Mouse (Mus musculus) neural tube, embryonic 11.5 days (tissue): ENCODE measurements around the gene Gm21883. TPM values are rescaled to one million over a fixed set of nuclear protein-coding genes. Genes with fewer than 3 reads are reported as not detected.
"Not testable (repeated sequence)": the region's sequence is repeated elsewhere in the genome, so short reads cannot be mapped to it uniquely, and the experiment has no call there.

ENCODE experiments used
- ATAC-seq: fragments of 200-750 bp; cut with Nextera tagmentation; 2 replicates; pipeline ENCODE4 v1.8.0; 2017; ENCODE audit warnings: moderate number of reproducible peaks, mild to moderate bottlenecking, moderate TSS enrichment, moderate library complexity; ENCODE audit not compliant: insufficient read depth, low FRiP score, low TSS enrichment
- DNase-seq: peaks from one replicate; pipeline ENCODE4 v3.0.0-alpha.2; 2015; ENCODE audit warnings: low spot score
- H3K27ac ChIP-seq: fragments of 300-500 bp; sonication (generic); 2 replicates; pipeline ENCODE4 v1.5.1; 2014; ENCODE audit warnings: low read depth, mild to moderate bottlenecking, low read length
- H3K27me3 ChIP-seq: fragments of 300-500 bp; sonication (generic); 2 replicates; pipeline ENCODE4 v1.6.1; 2014; ENCODE audit warnings: mild to moderate bottlenecking, low read length, mixed read lengths; ENCODE audit not compliant: control insufficient read depth, insufficient read depth
- H3K36me3 ChIP-seq: fragments of 300-500 bp; sonication (generic); 2 replicates; pipeline ENCODE4 v1.6.1; 2014; ENCODE audit warnings: mild to moderate bottlenecking, low read length, moderate library complexity, mixed read lengths; ENCODE audit not compliant: control insufficient read depth, insufficient read depth
- H3K4me1 ChIP-seq: fragments of 300-500 bp; sonication (generic); 2 replicates; pipeline ENCODE4 v1.6.1; 2014; ENCODE audit warnings: low read length, mixed read lengths; ENCODE audit not compliant: control insufficient read depth, insufficient read depth
- H3K4me2 ChIP-seq: fragments of 300-500 bp; sonication (generic); 2 replicates; pipeline ENCODE4 v1.6.1; 2014; ENCODE audit warnings: low read depth, mild to moderate bottlenecking, moderate library complexity
- H3K4me3 ChIP-seq: fragments of 300-500 bp; sonication (generic); 2 replicates; pipeline ENCODE4 v1.5.1; 2014; ENCODE audit warnings: low read depth, low read length
- H3K9ac ChIP-seq: fragments of 300-500 bp; sonication (generic); 2 replicates; pipeline ENCODE4 v1.6.1; 2014; ENCODE audit warnings: mild to moderate bottlenecking, low read length
- H3K9me3 ChIP-seq: fragments of 300-500 bp; sonication (generic); 2 replicates; pipeline ENCODE4 v1.6.1; 2016; ENCODE audit warnings: low read length; ENCODE audit not compliant: control insufficient read depth
- WGBS: fragments of 180-500 bp; shearing (Covaris S2); extraction: QIAGEN DNeasy Blood & Tissue Kit; methylation state at CpG from one replicate; pipeline ENCODE4 v1.1.7; 2014; 5-methylcytosine and 5-hydroxymethylcytosine counted together
- polyA plus RNA-seq: library from polyadenylated mRNA; unstranded; fragments of >200 nt; fragmentation: Nextera tagmentation; extraction: Ambion mirVana; gene quantifications from 2 replicates; pipeline ENCODE4 v1.2.1, GENCODE M21; 2014

Gene Gm21883
- polyA plus RNA-seq = not detected in 2 replicates

GRCm38 (mm10) chrX:31574183-31574582 lies at the start of gene Gm21883:
Gene Gm21883 (minus strand): TSS chrX:31574283.
- not testable (repeated sequence) for ATAC-seq, H3K4me2 ChIP-seq, H3K9me3 ChIP-seq, H3K27me3 ChIP-seq, H3K36me3 ChIP-seq, DNase-seq, H3K4me3 ChIP-seq, H3K4me1 ChIP-seq, H3K9ac ChIP-seq, H3K27ac ChIP-seq
- no CpG with 5 or more reads among the region's 1 CpGs for WGBS

DNA sequence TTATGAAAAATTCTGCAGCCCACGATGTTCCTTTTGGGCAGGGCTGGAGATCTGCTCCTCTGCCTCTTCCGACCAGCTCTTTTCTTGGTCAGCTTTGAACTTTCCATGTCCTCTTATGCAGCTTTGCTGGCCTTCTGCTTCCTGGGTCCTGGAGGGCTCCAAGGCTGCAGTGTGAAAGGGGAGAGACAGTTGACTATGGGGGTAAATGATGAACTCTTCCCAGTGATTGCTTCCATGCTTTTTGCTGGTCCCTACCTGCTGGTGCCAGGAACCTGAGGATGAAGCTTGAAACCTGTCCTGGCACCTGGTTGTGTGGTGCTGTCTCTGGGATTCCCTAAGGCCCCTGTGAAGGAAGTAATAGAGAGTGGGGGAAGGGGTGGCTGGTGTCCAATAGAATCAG lies 44.7 kb upstream of the Gm21883 start, which contains the start of gene Spin2e:
Gene Spin2e (minus strand): TSS at position 101 of the 400 bp plus-strand sequence.
- H3K9ac ChIP-seq, H3K27ac ChIP-seq, ATAC-seq, H3K4me1 ChIP-seq, DNase-seq, H3K9me3 ChIP-seq, H3K36me3 ChIP-seq, H3K4me3 ChIP-seq, H3K27me3 ChIP-seq, H3K4me2 ChIP-seq: not testable (repeated sequence)
- WGBS = 100% methylated on average over 1 of the region's 2 CpGs

Other genes with a start within 250 kb of the Gm21883 start
- gene Btbd35f26, start 237.8 kb downstream of the Gm21883 start, polyA plus RNA-seq = not detected in 2 replicates
- not detected in 2 replicates for gene Btbd35f19, start 190.4 kb downstream of the Gm21883 start, polyA plus RNA-seq
- not detected in 2 replicates for gene Spin2e, start 44.6 kb upstream of the Gm21883 start, polyA plus RNA-seq
- gene Btbd35f25, start 142.9 kb upstream of the Gm21883 start, polyA plus RNA-seq = not detected in 2 replicates